Mouse (Mus musculus): Measurements from ENCODE around the gene Il34.

- no peak for TF ChIP-seq TAL1 (IDR thresholded peaks at IDR 0.05; ENCODE audit: low read length)
- TF ChIP-seq GATA1 (IDR thresholded peaks at IDR 0.05; ENCODE audit: low read length): no peak
Observed at GRCm38 (mm10) chr8:110696051-110696450, 109.7 kb downstream of the Il34 start.

Measured in erythroblast, embryonic 14.5 days (primary cell).